In the genomic region with DNA sequence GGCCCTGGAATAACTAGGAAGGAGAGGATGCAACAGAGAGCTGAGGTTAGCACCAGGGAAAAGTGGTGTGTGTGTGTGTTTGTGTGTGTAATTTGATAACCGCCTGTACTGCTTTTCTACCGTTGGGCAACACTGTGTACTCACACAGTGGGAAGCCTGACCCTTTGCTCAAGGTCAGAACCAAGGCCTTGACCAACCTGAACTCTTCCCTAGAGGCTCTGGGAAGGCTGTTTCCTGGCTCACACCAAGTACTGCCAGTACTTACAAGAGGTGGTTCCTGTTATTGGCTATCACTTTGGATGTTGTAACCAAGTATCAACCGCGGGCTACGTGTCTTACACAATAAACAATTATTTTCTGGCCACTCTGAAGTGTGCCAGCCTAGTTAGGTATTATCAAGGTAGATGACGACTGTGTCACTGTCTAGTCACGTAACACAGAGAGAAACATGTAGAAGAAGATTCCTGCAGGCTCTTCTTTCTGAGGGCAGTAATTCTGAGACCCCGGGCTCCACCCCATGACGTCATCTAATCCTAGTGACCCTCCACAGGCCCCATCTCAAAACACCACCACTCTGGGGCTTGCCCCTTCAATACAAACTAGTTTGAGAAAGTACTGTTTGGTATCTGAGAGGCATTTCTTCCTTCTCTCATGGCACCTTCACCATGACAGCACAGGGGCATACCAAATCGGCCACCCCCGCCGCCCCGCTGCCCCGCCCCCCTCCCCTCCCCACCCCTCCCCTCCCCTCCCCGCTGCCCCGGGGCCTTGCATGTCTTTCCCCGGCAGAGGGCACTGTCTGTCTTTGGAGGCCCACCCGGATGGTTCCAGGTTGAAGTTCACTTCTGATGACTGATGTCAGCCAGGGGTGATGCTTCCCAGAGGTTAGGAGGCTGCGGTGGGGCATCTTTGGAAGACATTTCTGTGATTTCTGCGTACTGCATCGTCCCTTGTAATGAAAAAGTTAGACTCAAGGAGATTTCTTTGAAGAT, we compare ENCODE assay signal across 8 mouse cellular contexts.
A peak's percentile ranks its signal among the peaks of the same experiment; 100 is the strongest.
DNase-seq lines count a peak whose midpoint lies in the region; TF ChIP-seq lines count a peak whose summit lies in the region.

No protein-coding gene starts in this region.

- WGBS in kidney, adult 2 months: 39% methylated on average over 16 of the region's 21 CpGs

- no peak overlapping the region for H3K4me3 ChIP-seq in kidney, adult 2 months (ENCODE audit: insufficient read depth, low read depth, low read length)

- no peaks in the 10 kb centered on the region for H3K36me3 ChIP-seq in kidney, adult 2 months (ENCODE audit: control insufficient read depth, insufficient read depth, low read length)
- no peaks in the 10 kb centered on the region for H3K36me3 ChIP-seq in splenic B cell, adult 2 months (ENCODE audit: control insufficient read depth, insufficient read depth, low read length, poor library complexity, severe bottlenecking)

- no peaks in the 10 kb centered on the region for H3K27me3 ChIP-seq in kidney, adult 2 months (replicated peaks; ENCODE audit: control insufficient read depth, insufficient read depth, low read length)
- no peaks in the 10 kb centered on the region for H3K27me3 ChIP-seq in splenic B cell, adult 2 months (ENCODE audit: control insufficient read depth, insufficient read depth, low read length, poor library complexity, severe bottlenecking)

- peak; percentile 7 for DNase-seq in kidney, adult 2 months
- DNase-seq in kidney, adult 8-10 months: no peak
- DNase-seq in adrenal gland, postnatal 25 days: peak; percentile 40
- DNase-seq in forelimb bud, embryonic 11.5 days (ENCODE audit: low read depth, low spot score): peak; percentile 27
- DNase-seq in kidney, adult 9 months: peak; percentile 6
- DNase-seq in lung, postnatal 10 days: peak; percentile 50
- DNase-seq in splenic B cell, adult 2 months (ENCODE audit: low read depth, low spot score): peak; percentile 68
- DNase-seq in adipocyte (ENCODE audit: low spot score): no peak

- H3K4me1 ChIP-seq in kidney, adult 2 months (ENCODE audit: control insufficient read depth, insufficient read depth, low read length): no peaks in the 10 kb centered on the region

- no peak overlapping the region for H3K27ac ChIP-seq in kidney, adult 2 months (ENCODE audit: insufficient read depth, low read depth, low read length)

- TF ChIP-seq CTCF in kidney, adult 2 months (conservative IDR thresholded peaks at IDR 0.05; ENCODE audit: insufficient read depth, insufficient read length, low read depth, low read length): peak; percentile 44

- TF ChIP-seq POLR2A in kidney, adult 2 months (IDR thresholded peaks at IDR 0.05; ENCODE audit: low read depth, low read length): no peak

Comparison
In these comparisons a context has a peak if more than half of its experiments do, and no peak if none do; other contexts are left out.
1. DNase-seq: peak in kidney, adult 2 months (single experiment), adrenal gland, postnatal 25 days (single experiment), forelimb bud, embryonic 11.5 days (single experiment), kidney, adult 9 months (single experiment), lung, postnatal 10 days (single experiment) and splenic B cell, adult 2 months (single experiment); none in kidney, adult 8-10 months (0 of 2) and adipocyte (single experiment).